Mouse (Mus musculus): Measurements from ENCODE around the gene Clec4g.

- TF ChIP-seq CTCF (IDR thresholded peaks at IDR 0.05; ENCODE audit: low read depth) (no peak), EP300 (IDR thresholded peaks at IDR 0.05; ENCODE audit: low read depth) (no peak)
Measured at GRCm38 (mm10) chr8:3682435-3682834, 38.0 kb downstream of the Clec4g start.
